Mouse (Mus musculus): ENCODE data around the gene Lbh.

- no peak for TF ChIP-seq CTCF (IDR thresholded peaks at IDR 0.05; ENCODE audit: low read depth)
- TF ChIP-seq EP300 (optimal IDR thresholded peaks at IDR 0.05), result no peak
These were observed 22.6 kb upstream of the Lbh start for GRCm38 (mm10) chr17:72895506-72895905.

Measured in stomach, postnatal 0 days (tissue).